Mouse (Mus musculus) CH12.LX (cell line): ENCODE results near the gene Plgrkt. TPM values are rescaled to one million over a fixed set of nuclear protein-coding genes. Genes with fewer than 3 reads are reported as not detected.

ENCODE experiments used
- DNase-seq: peaks from one replicate; pipeline ENCODE4 v3.0.0-alpha.2; 2013; ENCODE audit errors: extremely low read depth
- H3K27ac ChIP-seq: 2 replicates; pipeline ENCODE4 v1.5.1; 2012; ENCODE audit warnings: low read depth, mild to moderate bottlenecking, control low read depth, moderate library complexity; ENCODE audit not compliant: insufficient read depth
- H3K27me3 ChIP-seq: replicated peaks from 2 replicates; pipeline ENCODE3; 2012; ENCODE audit warnings: inconsistent platforms
- H3K36me3 ChIP-seq, 2 experiments: replicated peaks in 1 of 2; 2 replicates each; pipeline versions ENCODE3 to v1.6.1; 2012; ENCODE audit warnings: inconsistent platforms in 1 of 2, low read length in 1 of 2, mild to moderate bottlenecking in 1 of 2, mixed read lengths in 1 of 2, moderate library complexity in 1 of 2; ENCODE audit not compliant: control insufficient read depth in 1 of 2, insufficient read depth in 1 of 2
- H3K4me1 ChIP-seq, 2 experiments: 2 replicates each; pipeline ENCODE4 v1.6.1; 2012; ENCODE audit warnings: inconsistent platforms in 1 of 2, moderate library complexity in 1 of 2; ENCODE audit not compliant: insufficient read depth in 2 of 2, control insufficient read depth in 1 of 2
- H3K4me2 ChIP-seq: 2 replicates; pipeline ENCODE4 v1.6.1; 2012; ENCODE audit warnings: low read depth, mild to moderate bottlenecking, control low read depth; ENCODE audit not compliant: poor library complexity, insufficient read depth, severe bottlenecking
- H3K4me3 ChIP-seq, 3 experiments: fragments of 150-350 bp in 1 of 3; sonication (generic) in 1 of 3; replicated peaks in 1 of 3; 2 replicates each; pipeline versions ENCODE3 to v1.5.1; 2011 to 2012; ENCODE audit warnings: low read depth in 2 of 3, low read length in 2 of 3, mild to moderate bottlenecking in 2 of 3, moderate library complexity in 2 of 3, control low read depth in 1 of 3, improper control_type of control experiment in 1 of 3, inconsistent platforms in 1 of 3, mixed read lengths in 1 of 3; ENCODE audit not compliant: poor library complexity in 1 of 3
- H3K79me2 ChIP-seq: replicated peaks from 2 replicates; pipeline ENCODE4 v1.6.1; 2012; ENCODE audit warnings: mild to moderate bottlenecking, moderate library complexity; ENCODE audit not compliant: control insufficient read depth, poor library complexity, insufficient read depth, severe bottlenecking; ENCODE audit errors: extremely low read depth
- H3K9ac ChIP-seq: 2 replicates; pipeline ENCODE4 v1.6.1; 2012; ENCODE audit warnings: low read depth, mild to moderate bottlenecking, control low read depth, moderate library complexity; ENCODE audit not compliant: insufficient read depth
- H3K9me3 ChIP-seq: replicated peaks from 2 replicates; pipeline ENCODE3; 2012; ENCODE audit warnings: low read length, inconsistent platforms, mixed read lengths
- CTCF ChIP-seq, 2 experiments: IDR thresholded peaks in 1 of 2; conservative IDR thresholded peaks in 1 of 2; 2 replicates each; pipeline ENCODE4 v1.5.1; 2011 to 2012; ENCODE audit warnings: low read depth in 2 of 2, low read length in 2 of 2, improper control_type of control experiment in 1 of 2, inconsistent platforms in 1 of 2, mild to moderate bottlenecking in 1 of 2, moderate library complexity in 1 of 2
- EP300 ChIP-seq: IDR thresholded peaks from 2 replicates; pipeline ENCODE4 v1.6.1; 2011; ENCODE audit warnings: low read length, improper control_type of control experiment
- ETS1 ChIP-seq: conservative IDR thresholded peaks from 2 replicates; pipeline ENCODE4 v1.6.1; 2012; ENCODE audit warnings: low read depth, mild to moderate bottlenecking, inconsistent platforms, low read length, improper control_type of control experiment, moderate library complexity
- HCFC1 ChIP-seq: IDR thresholded peaks from 2 replicates; pipeline ENCODE4 v1.6.1; 2012; ENCODE audit warnings: low read depth, mild to moderate bottlenecking, inconsistent platforms, low read length, improper control_type of control experiment
- IRF4 ChIP-seq: IDR thresholded peaks from 2 replicates; pipeline ENCODE4 v1.6.1; 2014; ENCODE audit warnings: low read depth, mild to moderate bottlenecking, inconsistent platforms, low read length, improper control_type of control experiment
- JUN ChIP-seq: IDR thresholded peaks from 2 replicates; pipeline ENCODE4 v1.6.1; 2011; ENCODE audit warnings: low read depth, mild to moderate bottlenecking, low read length, improper control_type of control experiment, moderate library complexity; ENCODE audit not compliant: insufficient read depth
- KAT2A ChIP-seq: IDR thresholded peaks from 2 replicates; pipeline ENCODE4 v1.6.1; 2012; ENCODE audit warnings: low read length, improper control_type of control experiment, inconsistent platforms; ENCODE audit not compliant: insufficient replicate concordance
- MAX ChIP-seq: IDR thresholded peaks from 2 replicates; pipeline ENCODE4 v1.6.1; 2011; ENCODE audit warnings: low read length, improper control_type of control experiment
- MEF2A ChIP-seq: IDR thresholded peaks from 2 replicates; pipeline ENCODE4 v1.6.1; 2014; ENCODE audit warnings: low read depth, mild to moderate bottlenecking, inconsistent platforms, low read length, improper control_type of control experiment, borderline replicate concordance
- MXI1 ChIP-seq: IDR thresholded peaks from 2 replicates; pipeline ENCODE4 v1.6.1; 2011; ENCODE audit warnings: mild to moderate bottlenecking, low read depth, low read length, improper control_type of control experiment
- NELFE ChIP-seq: IDR thresholded peaks from 2 replicates; pipeline ENCODE4 v1.6.1; 2011; ENCODE audit warnings: low read depth, low read length, improper control_type of control experiment
- PAX5 ChIP-seq: IDR thresholded peaks from 2 replicates; pipeline ENCODE4 v1.6.1; 2012; ENCODE audit warnings: low read length, inconsistent platforms, mixed read lengths
- RAD21 ChIP-seq: IDR thresholded peaks from 2 replicates; pipeline ENCODE4 v1.6.1; 2011; ENCODE audit warnings: low read depth, mild to moderate bottlenecking, low read length, improper control_type of control experiment, moderate library complexity
- SIN3A ChIP-seq: IDR thresholded peaks from 2 replicates; pipeline ENCODE4 v1.6.1; 2012; ENCODE audit warnings: low read length, improper control_type of control experiment, inconsistent platforms
- SMC3 ChIP-seq: IDR thresholded peaks from 2 replicates; pipeline ENCODE4 v1.6.1; 2011; ENCODE audit warnings: low read depth, low read length, improper control_type of control experiment
- ZC3H11A ChIP-seq: IDR thresholded peaks from 2 replicates; pipeline ENCODE4 v1.6.1; 2012; ENCODE audit warnings: low read depth, mild to moderate bottlenecking, inconsistent platforms, low read length, improper control_type of control experiment
- ZKSCAN1 ChIP-seq: IDR thresholded peaks from 2 replicates; pipeline ENCODE4 v1.6.1; 2012; ENCODE audit warnings: low read depth, inconsistent platforms, low read length, improper control_type of control experiment, borderline replicate concordance
- ZMIZ1 ChIP-seq: IDR thresholded peaks from 2 replicates; pipeline ENCODE4 v1.6.1; 2012; ENCODE audit warnings: low read depth, mild to moderate bottlenecking, inconsistent platforms, low read length, improper control_type of control experiment
- dilution Hi-C: fragments of 300-500 bp; cut with MboI; formaldehyde crosslinking; loops from 2 replicates; pipeline ENCODE4 v1.14.3; 2020; ENCODE audit warnings: low sequenced_read_pairs; ENCODE audit not compliant: extremely low pct_unique_long_range_greater_than_20kb, extremely low pct_ligation_motif_present
- in situ Hi-C: fragments of 300-500 bp; cut with MboI; formaldehyde crosslinking; loops from 3 replicates; pipeline ENCODE4 v1.14.3; 2019; ENCODE audit warnings: low sequenced_read_pairs, low pct_ligation_motif_present, low pct_unique_long_range_greater_than_20kb, mixed read lengths
- polyA plus RNA-seq: library from polyadenylated mRNA; unstranded; fragments of >175 nt; gene quantifications from 2 replicates; pipeline ENCODE4 v1.2.1, GENCODE M21; 2012; ENCODE audit warnings: low read depth; ENCODE audit not compliant: insufficient read length
- total RNA-seq, 2 experiments: library from RNA; depleted of rRNA; stranded (reverse); fragments of 300-350 nt in 1 of 2; fragments of >200 nt in 1 of 2; gene quantifications; 2 replicates each; pipeline ENCODE4 v1.2.3; 2012 to 2014

Plgrkt gene
- total and polyA plus RNA-seq, 3 experiments: 31.3 to 40.6 (median 33.0) TPM

DNA sequence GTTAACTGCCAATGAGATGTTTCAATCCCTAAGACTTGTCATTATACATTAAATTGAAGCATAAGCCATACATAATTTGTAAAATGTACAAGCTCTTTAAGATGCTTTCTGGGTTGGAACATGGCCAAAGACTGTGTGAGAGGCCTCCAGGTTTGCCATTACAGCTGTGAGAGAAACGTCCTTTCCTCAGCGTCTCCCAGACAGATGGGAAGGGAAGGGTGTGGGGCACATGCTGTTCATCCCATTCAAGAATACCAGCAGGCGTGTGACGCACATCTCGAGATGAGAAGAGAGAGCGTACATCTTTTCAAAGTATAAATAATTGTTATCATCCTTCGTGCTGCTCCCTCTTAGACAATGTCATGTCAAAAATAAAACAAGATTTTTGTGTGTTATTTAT is 54.5 kb downstream of the Plgrkt start:
- H3K4me3 ChIP-seq: no peak overlapping the region
- DNase-seq: no peak
- peaks cover 7 to 26% of the 10 kb centered on the region in 2 experiments for H3K36me3 ChIP-seq
- H3K27ac ChIP-seq: no peak overlapping the region
- H3K4me2 ChIP-seq: no peak overlapping the region
- no peak overlapping the region for H3K9ac ChIP-seq
- dilution Hi-C loops (no loop called here), in situ Hi-C loops (no loop called here)
- no peaks in the 10 kb centered on the region for H3K27me3 ChIP-seq
- TF ChIP-seq MEF2A (no peak), MAX (no peak), JUN (no peak), ZMIZ1 (no peak), MXI1 (no peak), KAT2A (no peak), ETS1 (no peak), NELFE (no peak), SMC3 (no peak), HCFC1 (no peak), ZKSCAN1 (no peak), IRF4 (no peak)
- no peaks in the 10 kb centered on the region for H3K79me2 ChIP-seq
- H3K9me3 ChIP-seq: peaks cover 5% of the 10 kb centered on the region
- no peaks in the 10 kb centered on the region for H3K4me1 ChIP-seq

DNA sequence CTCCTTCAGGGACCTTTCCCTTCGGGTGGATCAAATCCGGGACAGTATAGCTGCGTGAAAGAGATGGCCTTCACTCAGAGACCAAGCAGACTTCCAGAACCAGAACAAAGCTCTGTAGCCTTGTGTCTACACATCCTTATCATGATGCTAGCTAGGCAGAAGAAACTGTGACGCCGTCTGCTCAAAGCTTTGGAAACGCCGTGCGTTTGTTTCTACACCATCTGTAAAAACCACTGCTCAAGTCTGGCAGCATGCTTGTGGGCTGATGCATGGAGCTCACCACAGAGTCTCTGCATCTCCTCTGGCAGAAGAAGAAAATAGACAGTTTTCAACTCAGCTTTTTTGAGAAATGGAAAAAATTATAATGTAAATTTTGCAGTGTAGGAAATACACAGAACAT is 55.4 kb downstream of the Plgrkt start:
- no peak overlapping the region for H3K9ac ChIP-seq
- no peak overlapping the region for H3K27ac ChIP-seq
- H3K4me3 ChIP-seq: no peak overlapping the region
- no peak for TF ChIP-seq EP300
- no peak for TF ChIP-seq PAX5
- TF ChIP-seq ZC3H11A: no peak
- H3K79me2 ChIP-seq: no peaks in the 10 kb centered on the region
- H3K9me3 ChIP-seq: peaks cover 5% of the 10 kb centered on the region
- H3K27me3 ChIP-seq: no peaks in the 10 kb centered on the region
- H3K36me3 ChIP-seq: peaks cover 7 to 26% of the 10 kb centered on the region in 2 experiments
- dilution Hi-C loops: no loop called here
- H3K4me2 ChIP-seq: no peak overlapping the region
- H3K4me1 ChIP-seq: no peaks in the 10 kb centered on the region
- DNase-seq: no peak
- in situ Hi-C loops: no loop called here

DNA sequence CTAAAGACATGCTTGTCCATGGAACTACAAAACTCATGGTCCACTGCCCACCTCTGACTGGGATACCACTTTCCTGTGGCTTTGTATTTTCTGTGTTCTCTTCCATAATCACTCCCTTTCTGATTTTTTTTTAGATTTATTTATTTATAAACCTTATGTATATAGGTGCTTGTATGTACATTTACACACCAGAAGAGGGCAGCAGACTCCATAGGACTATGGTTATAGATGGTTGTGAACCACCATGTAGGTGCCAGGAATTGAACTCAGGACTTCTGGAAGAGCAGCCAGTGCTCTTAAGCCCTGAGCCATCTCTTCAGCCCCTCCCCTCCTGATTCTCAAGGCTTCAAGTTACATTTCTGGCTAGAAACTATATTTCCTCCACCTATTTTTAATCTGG is 58.4 kb downstream of the Plgrkt start:
- H3K79me2 ChIP-seq: no peaks in the 10 kb centered on the region
- TF ChIP-seq SIN3A (no peak), CTCF (conservative IDR thresholded peaks at IDR 0.05 in 1 of 2, IDR thresholded peaks at IDR 0.05 in 1 of 2; ENCODE audit: low read depth in 2 of 2, low read length in 2 of 2) (peak in 1 of 2 experiments; percentile 22; a peak in 2 of 4 replicates), SMC3 (peak; percentile 18; the same call in 1 of the 2 replicates), RAD21 (peak; percentile 22)
- TF ChIP-seq, all 38 proteins: peak for 3
- Histone ChIP-seq H3K9ac (no peak overlapping the region), H3K4me3 (no peak overlapping the region), H3K27ac (no peak overlapping the region), H3K4me2 (no peak overlapping the region), H3K36me3 (peaks cover 7 to 28% of the 10 kb centered on the region in 2 experiments), H3K9me3 (no peaks in the 10 kb centered on the region), H3K27me3 (no peaks in the 10 kb centered on the region), H3K4me1 (no peaks in the 10 kb centered on the region)
- dilution Hi-C loops: no loop called here
- in situ Hi-C loops: no loop called here
- no peak for DNase-seq
